In the genomic region with DNA sequence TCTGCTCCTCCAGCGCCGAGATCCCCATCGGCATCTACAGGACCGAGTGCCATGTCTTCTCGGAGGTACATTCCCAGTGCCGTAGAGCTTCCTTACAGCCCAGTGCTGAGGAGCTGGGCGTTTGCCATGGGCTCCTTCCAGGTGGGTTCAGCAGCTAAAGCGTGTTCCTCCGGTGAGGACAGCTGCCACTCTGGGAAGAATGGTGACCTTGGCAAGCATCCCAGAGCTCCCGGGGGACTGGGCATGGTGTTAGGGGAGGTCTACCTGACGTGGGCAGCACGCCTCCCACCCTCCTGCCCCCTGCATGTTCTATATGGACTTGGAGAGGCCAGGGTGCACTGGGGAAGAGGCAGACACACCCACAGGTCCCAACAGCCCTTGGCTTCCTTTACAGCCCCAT, we compare ENCODE assay signal across 36 mouse cellular contexts. TPM values are rescaled to one million over a fixed set of nuclear protein-coding genes. Genes with fewer than 3 reads are reported as not detected.
"Had no signal": no experiment of that assay in that cellular context is flagged by ENCODE, and none has a peak within 500 bp of the region (broad histone marks: within the 10 kb centered on the region; RNA-seq: fewer than 3 reads in every experiment).

No protein-coding gene starts in this region.

- H3K27ac ChIP-seq: heart, embryonic 13.5 days; heart, embryonic 15.5 days; hindbrain, embryonic 10.5 days; hindbrain, embryonic 12.5 days; hindbrain, embryonic 13.5 days; hindbrain, embryonic 14.5 days; hindbrain, embryonic 15.5 days; hindbrain, postnatal 0 days; intestine, embryonic 15.5 days; kidney, embryonic 15.5 days; kidney, postnatal 0 days; layer of hippocampus, adult 2 months; left cerebral cortex, adult 2 months had no signal

- H3K36me3 ChIP-seq: heart, embryonic 12.5 days; heart, embryonic 13.5 days; heart, embryonic 15.5 days; hindbrain, embryonic 10.5 days; hindbrain, embryonic 12.5 days; hindbrain, embryonic 13.5 days; hindbrain, embryonic 15.5 days; intestine, embryonic 15.5 days; kidney, embryonic 15.5 days had no signal

- H3K4me3 ChIP-seq: heart, embryonic 12.5 days; heart, embryonic 13.5 days; heart, embryonic 15.5 days; hindbrain, embryonic 10.5 days; hindbrain, embryonic 12.5 days; hindbrain, embryonic 13.5 days; hindbrain, embryonic 15.5 days; intestine, embryonic 15.5 days; kidney, embryonic 15.5 days; layer of hippocampus, adult 2 months; left cerebral cortex, adult 2 months had no signal

- H3K4me2 ChIP-seq: heart, embryonic 12.5 days; heart, embryonic 13.5 days; heart, embryonic 15.5 days; hindbrain, embryonic 12.5 days; hindbrain, embryonic 13.5 days; hindbrain, embryonic 14.5 days; hindbrain, embryonic 15.5 days; intestine, embryonic 15.5 days; kidney, embryonic 15.5 days had no signal

- H3K9ac ChIP-seq: heart, embryonic 12.5 days; heart, embryonic 13.5 days; heart, embryonic 15.5 days; hindbrain, embryonic 12.5 days; hindbrain, embryonic 13.5 days; hindbrain, embryonic 14.5 days; hindbrain, embryonic 15.5 days; intestine, embryonic 15.5 days; kidney, embryonic 15.5 days had no signal

- H3K9me3 ChIP-seq: heart, embryonic 12.5 days; heart, embryonic 13.5 days; heart, embryonic 15.5 days; hindbrain, embryonic 10.5 days; hindbrain, embryonic 12.5 days; hindbrain, embryonic 13.5 days; hindbrain, embryonic 15.5 days; intestine, embryonic 15.5 days; kidney, embryonic 15.5 days had no signal

- H3K4me1 ChIP-seq: heart, embryonic 12.5 days; heart, embryonic 13.5 days; heart, embryonic 15.5 days; hindbrain, embryonic 10.5 days; hindbrain, embryonic 12.5 days; hindbrain, embryonic 13.5 days; hindbrain, embryonic 15.5 days; intestine, embryonic 15.5 days; kidney, embryonic 15.5 days had no signal

- DNase-seq: heart, postnatal 10 days; heart, postnatal 14 days; heart, postnatal 36 days; heart, postnatal 4 days; kidney, adult 11 months; kidney, adult 18-20 months; kidney, adult 2 months; kidney, adult 8-10 months; kidney, adult 9 months; kidney, postnatal 10 days; kidney, postnatal 14 days; kidney, postnatal 25 days; kidney, postnatal 36 days; kidney, postnatal 4 days; layer of hippocampus, adult 9-11 months; layer of hippocampus, postnatal 36 days had no signal

- H3K27me3 ChIP-seq: heart, embryonic 13.5 days; heart, embryonic 15.5 days; hindbrain, embryonic 12.5 days; hindbrain, embryonic 13.5 days; hindbrain, embryonic 15.5 days; intestine, embryonic 15.5 days; kidney, embryonic 15.5 days had no signal

- ATAC-seq: hindbrain, embryonic 16.5 days; hindbrain, postnatal 0 days; inflammation-experienced regulatory T-cells, adult 6 months; intestine, embryonic 15.5 days; intestine, embryonic 16.5 days; intestine, postnatal 0 days had no signal

RNA-seq across cellular contexts. Expression of a gene that starts 46.3 kb away (rescaled TPM):
- total RNA-seq: hematopoietic stem cell, adult 5-6 weeks had no signal
- polyA plus RNA-seq: heart, embryonic 12.5 days; heart, embryonic 14.5 days; heart, embryonic 15.5 days; inflammation-experienced regulatory T-cells, adult 6 months had no signal
